Mouse (Mus musculus) small intestine, adult 2 months (tissue): ENCODE data around the gene 4632433K11Rik. TPM values are rescaled to one million over a fixed set of nuclear protein-coding genes. Genes with fewer than 3 reads are reported as not detected.
A peak's percentile ranks its signal among the peaks of the same experiment; 100 is the strongest.

Experiments used
- H3K27ac ChIP-seq: fragments of 200-500 bp; 2 replicates; pipeline ENCODE4 v1.5.1; 2012; ENCODE audit warnings: low read depth, low read length, control low read depth, inconsistent platforms; ENCODE audit not compliant: insufficient read depth
- H3K27me3 ChIP-seq: fragments of 200-500 bp; 2 replicates; pipeline ENCODE4 v1.6.1; 2012; ENCODE audit warnings: mild to moderate bottlenecking, moderate library complexity, low read length, inconsistent platforms; ENCODE audit not compliant: control insufficient read depth, insufficient read depth
- H3K36me3 ChIP-seq: fragments of 200-500 bp; 2 replicates; pipeline ENCODE4 v1.6.1; 2012; ENCODE audit warnings: mild to moderate bottlenecking, low read length, control low read depth, inconsistent platforms; ENCODE audit not compliant: control insufficient read depth, insufficient read depth
- H3K4me1 ChIP-seq: fragments of 200-500 bp; 2 replicates; pipeline ENCODE4 v1.6.1; 2012; ENCODE audit warnings: low read length, inconsistent platforms, mixed read lengths; ENCODE audit not compliant: control insufficient read depth, insufficient read depth, insufficient read length
- H3K4me3 ChIP-seq: fragments of 200-500 bp; 2 replicates; pipeline ENCODE4 v1.5.1; 2012; ENCODE audit warnings: low read depth, mild to moderate bottlenecking, control low read depth, inconsistent platforms, low read length, moderate library complexity
- CTCF ChIP-seq: fragments of 200-500 bp; IDR thresholded peaks from 2 replicates; pipeline ENCODE4 v1.5.1; 2012; ENCODE audit warnings: low read depth, mild to moderate bottlenecking, control low read depth, inconsistent platforms, low read length, moderate library complexity, mixed read lengths; ENCODE audit not compliant: insufficient replicate concordance, insufficient read length; ENCODE audit errors: extremely low read depth
- POLR2A ChIP-seq: fragments of 200-500 bp; IDR thresholded peaks from 2 replicates; pipeline ENCODE4 v1.6.1; 2012; ENCODE audit warnings: low read depth, mild to moderate bottlenecking, control low read depth, inconsistent platforms, low read length, moderate library complexity
- WGBS: fragments of 180-500 bp; shearing (Covaris S2); methylation state at CpG from one replicate; pipeline ENCODE4 v1.1.7; 2018; 5-methylcytosine and 5-hydroxymethylcytosine counted together
- polyA plus RNA-seq: library from polyadenylated mRNA; depleted of rRNA; stranded (reverse); fragments of >200 nt; gene quantifications from 2 replicates; pipeline ENCODE4 v1.2.3, GENCODE M21; 2012; rRNA removed

The 4632433K11Rik gene
- polyA plus RNA-seq, 1 experiment, result not detected

DNA sequence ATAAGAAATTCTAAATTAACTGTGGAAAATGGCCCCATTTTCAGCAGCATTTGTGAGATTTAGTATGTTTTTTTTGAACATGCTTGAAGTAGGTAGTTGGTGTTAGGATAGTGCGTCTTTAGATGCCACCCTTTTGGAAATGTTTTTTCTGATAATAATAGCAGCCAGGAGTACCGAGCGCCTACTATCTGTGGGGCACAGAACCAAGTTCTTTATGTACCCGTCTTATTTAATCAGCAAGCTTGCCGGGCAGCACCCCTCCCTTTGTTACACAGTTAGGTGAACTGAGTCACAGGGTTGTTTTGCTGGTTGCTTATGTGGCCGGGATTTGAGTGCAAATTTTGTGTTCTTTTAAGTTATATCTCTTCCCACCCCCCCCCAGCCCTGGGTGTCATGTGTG lies 47.3 kb downstream of the 4632433K11Rik start:
- Histone ChIP-seq H3K4me1 (peaks cover 26% of the 10 kb centered on the region), H3K4me3 (peak overlapping the region; percentile 54), H3K36me3 (peaks cover 42% of the 10 kb centered on the region), H3K27ac (peak overlapping the region; percentile 88), H3K27me3 (no peaks in the 10 kb centered on the region)
- WGBS, result 17% methylated on average over 6 of the region's 6 CpGs
- TF ChIP-seq CTCF (no peak), POLR2A (no peak)

GRCm38 (mm10) chr7:5081939-5082338 lies 48.0 kb downstream of the 4632433K11Rik start:
- H3K27ac ChIP-seq, result peak overlapping the region; percentile 88
- 32% methylated on average over 2 of the region's 2 CpGs for whole genome bisulfite sequencing
- H3K4me3 ChIP-seq, result peak overlapping the region; percentile 54; the same call in 1 of the 2 replicates
- no peaks in the 10 kb centered on the region for H3K27me3 ChIP-seq
- H3K4me1 ChIP-seq, result peaks cover 29% of the 10 kb centered on the region
- peak; percentile 67; the same call in 1 of the 2 replicates for TF ChIP-seq POLR2A
- TF ChIP-seq CTCF, result no peak
- peaks cover 38% of the 10 kb centered on the region for H3K36me3 ChIP-seq

DNA sequence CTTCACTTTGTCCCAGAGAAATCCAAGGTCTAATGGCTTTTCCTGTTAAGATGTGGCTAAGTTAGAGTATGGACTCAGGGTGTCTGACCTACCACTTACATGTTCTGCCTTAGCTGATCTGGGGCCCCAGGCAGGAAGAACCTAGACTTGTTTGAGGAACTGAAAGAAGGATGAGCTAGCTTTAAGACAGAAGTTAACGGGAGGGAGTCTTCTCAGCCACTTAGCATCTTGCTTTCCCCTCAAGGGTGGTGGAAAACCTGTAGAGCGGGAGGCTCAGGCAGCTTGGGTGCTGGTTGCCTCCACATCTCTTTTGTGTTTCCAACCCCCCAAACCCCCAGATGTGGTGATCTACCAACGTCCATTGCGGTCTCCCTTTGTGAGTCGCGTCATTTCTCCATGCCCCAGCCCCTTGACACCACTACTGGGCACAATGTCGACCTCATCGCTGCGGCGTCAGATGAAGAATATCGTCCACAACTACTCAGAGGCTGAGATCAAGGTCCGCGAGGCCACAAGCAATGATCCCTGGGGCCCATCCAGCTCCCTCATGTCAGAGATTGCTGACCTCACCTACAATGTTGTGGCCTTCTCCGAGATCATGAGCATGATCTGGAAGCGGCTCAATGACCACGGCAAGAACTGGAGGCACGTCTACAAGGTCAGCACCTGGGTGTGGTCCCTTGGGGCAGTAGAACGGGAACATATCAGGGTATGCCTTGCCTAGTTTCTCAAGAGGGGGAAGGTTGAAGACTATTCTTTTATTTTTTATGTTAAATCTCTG lies 49.6 kb downstream of the 4632433K11Rik start:
- Histone ChIP-seq H3K27ac (peak overlapping the region; percentile 86), H3K4me1 (peaks cover 39% of the 10 kb centered on the region), H3K27me3 (no peaks in the 10 kb centered on the region), H3K4me3 (peak overlapping the region; percentile 33), H3K36me3 (peaks cover 32% of the 10 kb centered on the region)
- 49% methylated on average over 18 of the region's 18 CpGs for WGBS
- TF ChIP-seq POLR2A (no peak), CTCF (no peak)

Other genes with a start within 250 kb of the 4632433K11Rik start
- gene Tmem238, start 244.5 kb upstream of the 4632433K11Rik start, polyA plus RNA-seq, result 225 and 544 TPM in 2 replicates
- 141 and 355 TPM in 2 replicates for gene Rpl28, start 241.2 kb upstream of the 4632433K11Rik start, polyA plus RNA-seq
- 78.5 and 131 TPM in 2 replicates for gene Ube2s, start 221.5 kb upstream of the 4632433K11Rik start, polyA plus RNA-seq
- 0.48 and 0.83 TPM in 2 replicates for gene Shisa7, start 189.4 kb upstream of the 4632433K11Rik start, polyA plus RNA-seq
- 12.4 and 18.9 TPM in 2 replicates for gene Isoc2b, start 163.9 kb upstream of the 4632433K11Rik start, polyA plus RNA-seq
- 13.4 and 15.5 TPM in 2 replicates for gene Isoc2a, start 157.0 kb upstream of the 4632433K11Rik start, polyA plus RNA-seq
- gene Gm36210, start 127.6 kb upstream of the 4632433K11Rik start, polyA plus RNA-seq, result not detected in 2 replicates
- gene Zfp628, start 118.9 kb upstream of the 4632433K11Rik start, polyA plus RNA-seq, result 15.7 and 41.4 TPM in 2 replicates
- gene Nat14, start 112.1 kb upstream of the 4632433K11Rik start, polyA plus RNA-seq, result 4.3 and 6.2 TPM in 2 replicates
- 3.3 and 4.5 TPM in 2 replicates for gene Ssc5d, start 108.3 kb upstream of the 4632433K11Rik start, polyA plus RNA-seq
- gene Sbk2, start 69.7 kb upstream of the 4632433K11Rik start, polyA plus RNA-seq, result 0.06 and 0.11 TPM in 2 replicates
- gene Sbk3, start 63.0 kb upstream of the 4632433K11Rik start, polyA plus RNA-seq, result not detected in 2 replicates
- gene Zfp579, start 38.0 kb upstream of the 4632433K11Rik start, polyA plus RNA-seq, result 24.7 and 52.4 TPM in 2 replicates
- 25.2 and 51.0 TPM in 2 replicates for gene Zfp524, start 19.7 kb upstream of the 4632433K11Rik start, polyA plus RNA-seq
- gene Fiz1, start 19.4 kb upstream of the 4632433K11Rik start, polyA plus RNA-seq, result 14.5 and 31.4 TPM in 2 replicates
- 0.35 TPM in 1 of 2 replicates, not detected in the other for gene Gm44973, start 18.6 kb upstream of the 4632433K11Rik start, polyA plus RNA-seq
- 20.0 and 37.3 TPM in 2 replicates for gene Zfp865, start 13.7 kb upstream of the 4632433K11Rik start, polyA plus RNA-seq
- gene Ccdc106, start 13.6 kb upstream of the 4632433K11Rik start, polyA plus RNA-seq, result 0.76 and 0.81 TPM in 2 replicates
- 3.2 and 7.7 TPM in 2 replicates for gene Zfp784, start 4.3 kb downstream of the 4632433K11Rik start, polyA plus RNA-seq
- gene Zfp580, start 17.4 kb downstream of the 4632433K11Rik start, polyA plus RNA-seq, result 12.2 and 17.6 TPM in 2 replicates
- 76.6 and 150 TPM in 2 replicates for gene U2af2, start 28.0 kb downstream of the 4632433K11Rik start, polyA plus RNA-seq
- gene Epn1, start 46.1 kb downstream of the 4632433K11Rik start, polyA plus RNA-seq, result 240 and 483 TPM in 2 replicates
- not detected in 2 replicates for gene Rfpl4, start 82.8 kb downstream of the 4632433K11Rik start, polyA plus RNA-seq
- gene Rasl2-9, start 91.8 kb downstream of the 4632433K11Rik start, polyA plus RNA-seq, result 0.09 and 0.43 TPM in 2 replicates
- gene Vmn1r55, start 115.6 kb downstream of the 4632433K11Rik start, polyA plus RNA-seq, result not detected in 2 replicates
- not detected in 2 replicates for gene Vmn1r56, start 162.6 kb downstream of the 4632433K11Rik start, polyA plus RNA-seq
- gene Vmn1r57, start 184.4 kb downstream of the 4632433K11Rik start, polyA plus RNA-seq, result not detected in 2 replicates